Mouse (Mus musculus) activated CD4-positive, CD25-positive, alpha-beta regulatory T cell, adult 9 weeks (primary cell): ENCODE results near the gene Lancl3. TPM values are rescaled to one million over a fixed set of nuclear protein-coding genes. Genes with fewer than 3 reads are reported as not detected.

Source experiments
- polyA plus RNA-seq: library from polyadenylated mRNA; unstranded; fragments of 100-300 nt; shearing (Covaris generic); gene quantifications from one replicate; pipeline ENCODE4 v1.2.1, GENCODE M21; 2017

Lancl3 gene
- 0.33 TPM for polyA plus RNA-seq

DNA sequence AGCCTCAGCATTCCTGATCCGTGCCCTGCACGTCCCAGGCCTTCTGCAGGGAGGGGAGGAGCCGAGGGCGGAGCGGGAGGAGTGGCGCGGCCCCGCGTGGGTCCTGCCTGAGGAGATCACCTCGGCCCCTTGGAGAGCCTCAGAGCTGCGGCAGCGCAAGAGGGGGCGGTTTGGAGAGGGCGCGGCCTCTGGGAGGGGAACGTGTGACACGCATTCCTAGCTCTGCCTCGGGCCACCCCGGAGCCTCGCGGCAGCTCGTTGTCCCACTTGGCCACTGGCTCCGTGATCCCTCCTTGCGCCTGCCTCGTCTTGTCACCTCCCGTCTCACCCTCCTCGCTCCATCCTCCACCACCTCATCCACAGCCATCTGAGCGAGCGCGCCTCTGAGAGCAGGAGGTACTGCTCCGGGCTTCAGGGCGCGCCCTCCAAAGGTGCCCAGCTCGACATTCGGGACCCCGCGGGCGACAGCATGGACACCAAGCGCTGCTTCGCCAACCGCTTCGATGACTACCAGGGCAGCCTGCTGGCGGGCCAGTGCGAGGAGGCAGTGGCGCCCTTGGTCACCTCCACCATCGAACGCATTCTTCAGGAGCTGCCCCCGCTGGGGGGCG is at the start of gene Lancl3:
Gene Lancl3 (plus strand): TSS at position 142 of the 611 bp plus-strand sequence.

GRCm38 (mm10) chrX:9256766-9257165 is 57.1 kb downstream of the Lancl3 start, which contains the start of gene Gm14862:
Gene Gm14862, minus strand, starts transcription at chrX:9256899.

DNA sequence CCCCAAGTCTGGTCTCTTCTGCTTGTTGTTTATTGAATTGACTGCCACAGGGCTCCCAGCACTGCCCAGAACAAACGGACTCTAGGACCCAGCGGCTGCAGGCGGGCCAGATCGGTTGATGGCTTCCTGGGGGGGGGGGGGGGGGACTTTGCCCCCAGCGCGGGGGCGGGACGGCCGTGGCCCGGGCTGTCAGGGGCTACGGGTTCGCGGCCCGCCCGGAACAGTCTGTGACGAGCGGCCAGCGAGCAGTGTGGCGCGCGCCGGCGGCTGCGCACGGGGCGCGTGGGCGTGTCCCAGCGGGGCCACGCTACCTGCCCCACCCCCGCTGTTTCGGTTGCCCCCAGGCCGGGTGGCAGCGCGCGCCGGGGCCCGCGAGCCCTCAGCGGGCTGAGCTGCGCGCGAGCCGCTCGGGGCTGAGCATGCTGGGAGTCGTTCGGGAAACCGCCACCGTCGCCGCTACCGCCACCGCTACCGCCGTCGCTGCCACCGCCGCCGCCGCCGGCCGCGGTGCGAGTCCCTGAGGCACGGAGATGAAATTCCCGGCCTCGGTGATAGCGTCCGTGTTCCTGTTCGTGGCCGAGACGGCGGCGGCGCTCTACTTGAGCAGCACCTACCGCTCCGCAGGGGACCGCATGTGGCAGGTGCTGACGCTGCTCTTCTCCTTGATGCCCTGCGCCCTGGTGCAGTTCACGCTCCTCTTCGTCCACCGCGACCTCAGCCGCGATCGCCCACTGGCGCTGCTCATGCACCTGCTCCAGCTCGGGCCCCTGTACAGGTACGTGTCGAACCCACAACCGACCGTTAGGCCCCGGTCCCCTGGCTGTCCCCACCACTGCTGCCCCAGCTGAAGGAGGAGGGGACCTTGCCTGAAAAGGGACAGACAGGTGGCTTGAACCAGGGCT is 73.0 kb downstream of the Lancl3 start, which contains the start of gene Xk:
Gene Xk (plus strand): TSS at position 297 of the 902 bp plus-strand sequence.

DNA sequence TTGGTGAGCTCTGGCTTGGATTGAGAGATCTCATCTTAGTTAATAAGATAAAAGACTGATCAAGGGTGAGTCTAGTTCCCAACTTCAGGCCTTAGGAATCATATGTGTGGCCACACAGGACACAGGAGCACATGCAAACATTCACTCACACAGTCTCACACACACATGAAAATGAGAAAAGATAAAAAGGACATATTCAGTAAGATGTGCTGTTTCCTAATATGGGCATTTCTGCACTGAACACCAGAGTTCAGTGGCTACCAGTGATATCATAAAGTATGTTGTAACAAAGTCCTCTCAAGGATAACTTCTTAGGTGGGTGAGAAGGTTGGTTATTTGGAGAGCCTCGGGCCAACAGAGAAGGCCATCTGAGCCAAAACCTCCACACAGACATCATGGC is 83.8 kb downstream of the Lancl3 start, which contains the start of gene H2al1m:
Gene H2al1m (plus strand): TSS at position 301 of the 400 bp plus-strand sequence.

Other genes starting within 250 kb of the Lancl3 start
- gene Fthl17b, start 236.9 kb upstream of the Lancl3 start, polyA plus RNA-seq, result not detected
- not detected for gene Fthl17c, start 223.3 kb upstream of the Lancl3 start, polyA plus RNA-seq
- gene Fthl17d, start 213.1 kb upstream of the Lancl3 start, polyA plus RNA-seq, result not detected
- gene Fthl17e, start 166.4 kb upstream of the Lancl3 start, polyA plus RNA-seq, result not detected
- not detected for gene Fthl17f, start 136.9 kb upstream of the Lancl3 start, polyA plus RNA-seq
- gene 4930402K13Rik, start 95.3 kb upstream of the Lancl3 start, polyA plus RNA-seq, result not detected
- not detected for gene Gm14862, start 57.0 kb downstream of the Lancl3 start, polyA plus RNA-seq
- 0.67 TPM for gene Xk, start 72.9 kb downstream of the Lancl3 start, polyA plus RNA-seq
- not detected for gene H2al1m, start 83.9 kb downstream of the Lancl3 start, polyA plus RNA-seq
- gene H2al1k, start 150.7 kb downstream of the Lancl3 start, polyA plus RNA-seq, result not detected